Mouse (Mus musculus): ENCODE data around the gene Epha4. TPM values are rescaled to one million over a fixed set of nuclear protein-coding genes. Genes with fewer than 3 reads are reported as not detected.

Epha4 gene
- polyA plus RNA-seq, 1 experiment: 8.5 TPM

GRCm38 (mm10) chr1:77364596-77364995 lies 150.3 kb downstream of the Epha4 start:
- Histone ChIP-seq H3K4me3 (ENCODE audit: low read depth, low read length) (no peak overlapping the region), H3K9me3 (replicated peaks; ENCODE audit: control insufficient read depth, insufficient read depth, low read length, poor library complexity, severe bottlenecking) (no peaks in the 10 kb centered on the region), H3K9ac (ENCODE audit: low read depth, poor library complexity, severe bottlenecking) (no peak overlapping the region), H3K27ac (ENCODE audit: insufficient read depth, low read length) (no peak overlapping the region), H3K4me1 (ENCODE audit: control insufficient read depth, insufficient read depth, low read length) (no peaks in the 10 kb centered on the region), H3K36me3 (ENCODE audit: control insufficient read depth, insufficient read depth, low read length, poor library complexity, severe bottlenecking) (no peaks in the 10 kb centered on the region), H3K27me3 (ENCODE audit: control insufficient read depth, insufficient read depth, low read length, poor library complexity, severe bottlenecking) (no peaks in the 10 kb centered on the region)
- TF ChIP-seq EP300 (IDR thresholded peaks at IDR 0.05; ENCODE audit: insufficient read depth, low read depth, low read length) (no peak), CTCF (IDR thresholded peaks at IDR 0.05; ENCODE audit: low read depth, low read length) (no peak), POLR2A (IDR thresholded peaks at IDR 0.05; ENCODE audit: insufficient read depth, low read length) (no peak)

- no peaks in the 10 kb centered on the region for H3K9me3 ChIP-seq (replicated peaks; ENCODE audit: control insufficient read depth, insufficient read depth, low read length, poor library complexity, severe bottlenecking)
- no peaks in the 10 kb centered on the region for H3K36me3 ChIP-seq (ENCODE audit: control insufficient read depth, insufficient read depth, low read length, poor library complexity, severe bottlenecking)
- TF ChIP-seq POLR2A (IDR thresholded peaks at IDR 0.05; ENCODE audit: insufficient read depth, low read length): no peak
- TF ChIP-seq EP300 (IDR thresholded peaks at IDR 0.05; ENCODE audit: insufficient read depth, low read depth, low read length): no peak
- no peak for TF ChIP-seq CTCF (IDR thresholded peaks at IDR 0.05; ENCODE audit: low read depth, low read length)
- H3K4me1 ChIP-seq (ENCODE audit: control insufficient read depth, insufficient read depth, low read length): no peaks in the 10 kb centered on the region
- H3K27ac ChIP-seq (ENCODE audit: insufficient read depth, low read length): no peak overlapping the region
- no peak overlapping the region for H3K4me3 ChIP-seq (ENCODE audit: low read depth, low read length)
- no peaks in the 10 kb centered on the region for H3K27me3 ChIP-seq (ENCODE audit: control insufficient read depth, insufficient read depth, low read length, poor library complexity, severe bottlenecking)
- no peak overlapping the region for H3K9ac ChIP-seq (ENCODE audit: low read depth, poor library complexity, severe bottlenecking)
Measured at GRCm38 (mm10) chr1:77363848-77364247, 151.0 kb downstream of the Epha4 start.

DNA sequence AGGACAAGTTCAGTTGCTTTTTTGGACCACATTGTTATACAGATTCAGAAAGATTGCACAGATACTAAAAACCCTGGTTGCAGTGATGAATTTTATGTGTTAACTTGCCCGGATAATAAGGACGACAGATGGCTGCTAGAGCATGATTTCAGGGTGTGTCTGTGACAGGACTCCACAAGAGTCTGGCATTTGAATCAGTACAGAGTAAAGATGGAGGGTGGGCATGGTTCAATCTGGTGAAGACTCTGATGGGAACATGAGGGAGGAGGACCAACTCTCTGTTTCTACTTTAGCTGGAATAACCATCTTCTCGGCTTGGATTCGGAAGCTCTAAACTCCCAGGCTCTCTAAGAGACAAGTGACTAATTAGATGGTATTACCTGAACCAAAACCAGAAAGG lies 168.4 kb downstream of the Epha4 start:
- Histone ChIP-seq H3K4me3 (ENCODE audit: low read depth, low read length) (no peak overlapping the region), H3K36me3 (ENCODE audit: control insufficient read depth, insufficient read depth, low read length, poor library complexity, severe bottlenecking) (no peaks in the 10 kb centered on the region), H3K27me3 (ENCODE audit: control insufficient read depth, insufficient read depth, low read length, poor library complexity, severe bottlenecking) (no peaks in the 10 kb centered on the region), H3K27ac (ENCODE audit: insufficient read depth, low read length) (no peak overlapping the region), H3K4me1 (ENCODE audit: control insufficient read depth, insufficient read depth, low read length) (no peaks in the 10 kb centered on the region), H3K9ac (ENCODE audit: low read depth, poor library complexity, severe bottlenecking) (no peak overlapping the region), H3K9me3 (replicated peaks; ENCODE audit: control insufficient read depth, insufficient read depth, low read length, poor library complexity, severe bottlenecking) (no peaks in the 10 kb centered on the region)
- TF ChIP-seq POLR2A (IDR thresholded peaks at IDR 0.05; ENCODE audit: insufficient read depth, low read length) (no peak), CTCF (IDR thresholded peaks at IDR 0.05; ENCODE audit: low read depth, low read length) (no peak), EP300 (IDR thresholded peaks at IDR 0.05; ENCODE audit: insufficient read depth, low read depth, low read length) (no peak)

GRCm38 (mm10) chr1:77343792-77344191 lies 171.1 kb downstream of the Epha4 start:
- no peaks in the 10 kb centered on the region for H3K4me1 ChIP-seq (ENCODE audit: control insufficient read depth, insufficient read depth, low read length)
- H3K27me3 ChIP-seq (ENCODE audit: control insufficient read depth, insufficient read depth, low read length, poor library complexity, severe bottlenecking): no peaks in the 10 kb centered on the region
- TF ChIP-seq POLR2A (IDR thresholded peaks at IDR 0.05; ENCODE audit: insufficient read depth, low read length): no peak
- H3K27ac ChIP-seq (ENCODE audit: insufficient read depth, low read length): no peak overlapping the region
- no peaks in the 10 kb centered on the region for H3K9me3 ChIP-seq (replicated peaks; ENCODE audit: control insufficient read depth, insufficient read depth, low read length, poor library complexity, severe bottlenecking)
- no peaks in the 10 kb centered on the region for H3K36me3 ChIP-seq (ENCODE audit: control insufficient read depth, insufficient read depth, low read length, poor library complexity, severe bottlenecking)
- no peak overlapping the region for H3K9ac ChIP-seq (ENCODE audit: low read depth, poor library complexity, severe bottlenecking)
- no peak overlapping the region for H3K4me3 ChIP-seq (ENCODE audit: low read depth, low read length)

- H3K4me3 ChIP-seq (ENCODE audit: low read depth, low read length): no peak overlapping the region
- TF ChIP-seq POLR2A (IDR thresholded peaks at IDR 0.05; ENCODE audit: insufficient read depth, low read length): no peak
- no peak for TF ChIP-seq CTCF (IDR thresholded peaks at IDR 0.05; ENCODE audit: low read depth, low read length)
- TF ChIP-seq EP300 (IDR thresholded peaks at IDR 0.05; ENCODE audit: insufficient read depth, low read depth, low read length): no peak
- no peaks in the 10 kb centered on the region for H3K9me3 ChIP-seq (replicated peaks; ENCODE audit: control insufficient read depth, insufficient read depth, low read length, poor library complexity, severe bottlenecking)
- H3K27ac ChIP-seq (ENCODE audit: insufficient read depth, low read length): no peak overlapping the region
- no peaks in the 10 kb centered on the region for H3K36me3 ChIP-seq (ENCODE audit: control insufficient read depth, insufficient read depth, low read length, poor library complexity, severe bottlenecking)
- H3K9ac ChIP-seq (ENCODE audit: low read depth, poor library complexity, severe bottlenecking): no peak overlapping the region
- H3K4me1 ChIP-seq (ENCODE audit: control insufficient read depth, insufficient read depth, low read length): no peaks in the 10 kb centered on the region
- H3K27me3 ChIP-seq (ENCODE audit: control insufficient read depth, insufficient read depth, low read length, poor library complexity, severe bottlenecking): no peaks in the 10 kb centered on the region
Measured at GRCm38 (mm10) chr1:77339701-77340100, 175.2 kb downstream of the Epha4 start.

- no peak overlapping the region for H3K4me3 ChIP-seq (ENCODE audit: low read depth, low read length)
- H3K27ac ChIP-seq (ENCODE audit: insufficient read depth, low read length): no peak overlapping the region
- TF ChIP-seq POLR2A (IDR thresholded peaks at IDR 0.05; ENCODE audit: insufficient read depth, low read length) (no peak), CTCF (IDR thresholded peaks at IDR 0.05; ENCODE audit: low read depth, low read length) (no peak), EP300 (IDR thresholded peaks at IDR 0.05; ENCODE audit: insufficient read depth, low read depth, low read length) (no peak)
- no peak overlapping the region for H3K9ac ChIP-seq (ENCODE audit: low read depth, poor library complexity, severe bottlenecking)
- H3K4me1 ChIP-seq (ENCODE audit: control insufficient read depth, insufficient read depth, low read length): no peaks in the 10 kb centered on the region
- H3K36me3 ChIP-seq (ENCODE audit: control insufficient read depth, insufficient read depth, low read length, poor library complexity, severe bottlenecking): no peaks in the 10 kb centered on the region
- H3K27me3 ChIP-seq (ENCODE audit: control insufficient read depth, insufficient read depth, low read length, poor library complexity, severe bottlenecking): no peaks in the 10 kb centered on the region
- H3K9me3 ChIP-seq (replicated peaks; ENCODE audit: control insufficient read depth, insufficient read depth, low read length, poor library complexity, severe bottlenecking): no peaks in the 10 kb centered on the region
Measured at GRCm38 (mm10) chr1:77338346-77338745, 176.5 kb downstream of the Epha4 start.
